In genomic region chr2:102864695-102865353, GRCm38 (mm10) we compare ENCODE assay signal across 20 mouse cellular contexts. TPM values are rescaled to one million over a fixed set of nuclear protein-coding genes. Genes with fewer than 3 reads are reported as not detected.
DNase-seq lines count a peak whose midpoint lies in the region; ATAC-seq and TF ChIP-seq lines count a peak whose summit lies in the region.
"Had no signal": no experiment of that assay in that cellular context is flagged by ENCODE, and none has a peak within 500 bp of the region (broad histone marks: within the 10 kb centered on the region; RNA-seq: fewer than 3 reads in every experiment).

No protein-coding gene starts in this region.

- no peak overlapping the region for H3K27ac ChIP-seq in forebrain, postnatal 0 days (ENCODE audit: low read depth, low read length)
- no peak overlapping the region for H3K27ac ChIP-seq in forebrain, embryonic 14.5 days (ENCODE audit: low read depth, low read length)
- H3K27ac ChIP-seq in CH12.LX (ENCODE audit: insufficient read depth, low read depth), result peak overlapping the region; percentile 25
- H3K27ac ChIP-seq: embryonic facial prominence, embryonic 12.5 days; forebrain, embryonic 10.5 days; hindbrain, embryonic 10.5 days; hindbrain, embryonic 14.5 days had no signal

- WGBS in forebrain, postnatal 0 days, result 73% methylated on average over 6 of the region's 6 CpGs
- WGBS in forebrain, embryonic 14.5 days, result 77% methylated on average over 6 of the region's 6 CpGs

- H3K79me2 ChIP-seq in CH12.LX (replicated peaks; ENCODE audit: control insufficient read depth, extremely low read depth, insufficient read depth, poor library complexity, severe bottlenecking), result peaks cover 79% of the 10 kb centered on the region

- no peaks in the 10 kb centered on the region for H3K27me3 ChIP-seq in forebrain, postnatal 0 days (ENCODE audit: insufficient read depth, low read length)
- H3K27me3 ChIP-seq in forebrain, embryonic 14.5 days (replicated peaks; ENCODE audit: control insufficient read depth, insufficient read depth, low read length), result no peaks in the 10 kb centered on the region
- no peaks in the 10 kb centered on the region for H3K27me3 ChIP-seq in CH12.LX (replicated peaks)
- H3K27me3 ChIP-seq: embryonic facial prominence, embryonic 12.5 days; heart, embryonic 12.5 days had no signal

- no peak for TF ChIP-seq EP300 in CH12.LX (IDR thresholded peaks at IDR 0.05; ENCODE audit: low read length)

- H3K36me3 ChIP-seq in forebrain, postnatal 0 days (ENCODE audit: insufficient read depth), result no peaks in the 10 kb centered on the region
- no peaks in the 10 kb centered on the region for H3K36me3 ChIP-seq in forebrain, embryonic 14.5 days (ENCODE audit: control insufficient read depth, insufficient read depth, low read length)
- peaks cover 50 to 72% of the 10 kb centered on the region in 2 experiments for H3K36me3 ChIP-seq in CH12.LX (replicated peaks in 1 of 2; ENCODE audit: control insufficient read depth in 1 of 2, insufficient read depth in 1 of 2, low read length in 1 of 2)
- H3K36me3 ChIP-seq: embryonic facial prominence, embryonic 12.5 days; forebrain, embryonic 10.5 days; hindbrain, embryonic 10.5 days had no signal

- TF ChIP-seq RAD21 in CH12.LX (IDR thresholded peaks at IDR 0.05; ENCODE audit: low read depth, low read length), result no peak

- H3K9ac ChIP-seq in forebrain, postnatal 0 days, result no peak overlapping the region
- no peak overlapping the region for H3K9ac ChIP-seq in forebrain, embryonic 14.5 days (ENCODE audit: low read length)
- no peak overlapping the region for H3K9ac ChIP-seq in CH12.LX (ENCODE audit: insufficient read depth, low read depth)
- H3K9ac ChIP-seq: embryonic facial prominence, embryonic 12.5 days; heart, embryonic 12.5 days; hindbrain, embryonic 14.5 days had no signal

- H3K4me1 ChIP-seq in forebrain, postnatal 0 days (ENCODE audit: insufficient read depth), result no peaks in the 10 kb centered on the region
- peaks cover 5% of the 10 kb centered on the region; the same call in 1 of the 2 replicates for H3K4me1 ChIP-seq in forebrain, embryonic 14.5 days (ENCODE audit: control insufficient read depth, insufficient read depth, low read length)
- H3K4me1 ChIP-seq in CH12.LX (ENCODE audit: control insufficient read depth in 1 of 2, insufficient read depth in 2 of 2), result peaks cover 22 to 66% of the 10 kb centered on the region in 2 experiments
- H3K4me1 ChIP-seq: embryonic facial prominence, embryonic 12.5 days had no signal

- H3K9me3 ChIP-seq in forebrain, postnatal 0 days (ENCODE audit: low read length), result no peaks in the 10 kb centered on the region
- H3K9me3 ChIP-seq in forebrain, embryonic 14.5 days (replicated peaks; ENCODE audit: control insufficient read depth, low read length), result no peaks in the 10 kb centered on the region
- H3K9me3 ChIP-seq in CH12.LX (replicated peaks; ENCODE audit: low read length), result no peaks in the 10 kb centered on the region
- H3K9me3 ChIP-seq: embryonic facial prominence, embryonic 12.5 days; forebrain, embryonic 10.5 days; heart, embryonic 12.5 days; hindbrain, embryonic 10.5 days had no signal

- no peak for DNase-seq in forebrain, postnatal 0 days
- no peak for DNase-seq in forebrain, embryonic 14.5 days (ENCODE audit: low spot score)
- peak; percentile 30 for DNase-seq in CD4-positive helper T cell, adult 2 months (ENCODE audit: low read depth, low spot score)
- DNase-seq in CH12.LX (ENCODE audit: extremely low read depth), result peak; percentile 43
- no peak for DNase-seq in embryo, embryonic 10 days (ENCODE audit: low spot score)
- DNase-seq in cerebellum, adult 18-20 months, result no peak
- DNase-seq: adrenal gland, postnatal 10 days; cerebellum, adult 11-12 months; cerebellum, adult 9-11 months; embryo, embryonic 11 days; gastrocnemius, postnatal 14 days; kidney, adult 2 months had no signal

- TF ChIP-seq POLR2A in CH12.LX (IDR thresholded peaks at IDR 0.05; ENCODE audit: low read depth, low read length), result peak; percentile 22; the same call in 1 of the 2 replicates

- TF ChIP-seq CTCF in forebrain, postnatal 0 days (IDR thresholded peaks at IDR 0.05; ENCODE audit: low read depth), result no peak
- TF ChIP-seq CTCF in CH12.LX (conservative IDR thresholded peaks at IDR 0.05 in 1 of 2, IDR thresholded peaks at IDR 0.05 in 1 of 2; ENCODE audit: low read depth in 2 of 2, low read length in 2 of 2), result no peak

- no peak overlapping the region for H3K4me2 ChIP-seq in forebrain, postnatal 0 days (ENCODE audit: low read depth)
- H3K4me2 ChIP-seq in forebrain, embryonic 14.5 days (ENCODE audit: low read length), result no peak overlapping the region
- H3K4me2 ChIP-seq in CH12.LX (ENCODE audit: insufficient read depth, low read depth, poor library complexity, severe bottlenecking), result peak overlapping the region; percentile 9
- H3K4me2 ChIP-seq: embryonic facial prominence, embryonic 12.5 days; heart, embryonic 12.5 days; hindbrain, embryonic 14.5 days had no signal

- in situ Hi-C loops in CH12.LX (cut with MboI; ENCODE audit: low pct_ligation_motif_present, low pct_unique_long_range_greater_than_20kb, low sequenced_read_pairs), result no loop called here

- dilution Hi-C loops in CH12.LX (cut with MboI; ENCODE audit: extremely low pct_ligation_motif_present, extremely low pct_unique_long_range_greater_than_20kb, low sequenced_read_pairs), result no loop called here

- no peak overlapping the region for H3K4me3 ChIP-seq in forebrain, postnatal 0 days (ENCODE audit: low read depth, low read length)
- no peak overlapping the region for H3K4me3 ChIP-seq in forebrain, embryonic 14.5 days (ENCODE audit: low read depth, low read length)
- no peak overlapping the region for H3K4me3 ChIP-seq in CH12.LX (replicated peaks in 1 of 3; ENCODE audit: low read depth in 2 of 3, low read length in 2 of 3, poor library complexity in 1 of 3)
- H3K4me3 ChIP-seq: embryonic facial prominence, embryonic 12.5 days; forebrain, embryonic 10.5 days; heart, embryonic 12.5 days; hindbrain, embryonic 10.5 days had no signal

- ATAC-seq in forebrain, postnatal 0 days, result peak; percentile 65; the same call in 1 of the 2 replicates
- ATAC-seq in forebrain, embryonic 14.5 days, result no peak
- peak; percentile 51 for ATAC-seq in megakaryocyte progenitor cell, adult 5-6 weeks (replicated peaks; ENCODE audit: poor library complexity)
- ATAC-seq: CD4-positive, CD25-positive, alpha-beta regulatory T cell, adult 4 months; intestine, embryonic 16.5 days had no signal

TF ChIP-seq in CH12.LX, 34 proteins besides CTCF, POLR2A, EP300 and RAD21:
- peak; percentile 73; the same call in 1 of the 2 replicates for TF ChIP-seq IRF4 (IDR thresholded peaks at IDR 0.05; ENCODE audit: low read depth, low read length)
- TF ChIP-seq MXI1 (IDR thresholded peaks at IDR 0.05; ENCODE audit: low read depth, low read length), result no peak
- 0 out of 2 replicates have a peak, but pooled peaks have one; percentile 26 for TF ChIP-seq JUND (conservative IDR thresholded peaks at IDR 0.05; ENCODE audit: low read depth, low read length)

RNA-seq across cellular contexts. Expression of gene Cd44, which starts 36.6 kb away (rescaled TPM):
- total RNA-seq in forebrain, postnatal 0 days (2014; rRNA removed), result 4.5 and 7.8 TPM in 2 replicates
- polyA plus RNA-seq in forebrain, postnatal 0 days (2015; fragmentation: Nextera tagmentation; extraction: Ambion mirVana), result 3.0 and 3.6 TPM in 2 replicates
- polyA plus RNA-seq in forebrain, embryonic 14.5 days (2014; fragmentation: Nextera tagmentation; extraction: Ambion mirVana), result 2.1 and 2.2 TPM in 2 replicates
- total RNA-seq in CH12.LX (2012; rRNA removed), result 122 and 153 TPM in 2 replicates
- total RNA-seq in CH12.LX (2014; rRNA removed), result 93.3 and 112 TPM in 2 replicates
- 95.3 and 102 TPM in 2 replicates for polyA plus RNA-seq in CH12.LX (2012; ENCODE audit: insufficient read length, low read depth)
- total RNA-seq in megakaryocyte progenitor cell, adult 5-6 weeks (2015), result 182 and 183 TPM in 2 replicates
- total RNA-seq in megakaryocyte progenitor cell, adult 5-6 weeks (2017), result 128 and 134 TPM in 2 replicates

Comparison
In these comparisons a context has a peak if more than half of its experiments do, and no peak if none do; other contexts are left out.
1. DNase-seq: peak in CD4-positive helper T cell, adult 2 months (single experiment) and CH12.LX (single experiment); none in forebrain, postnatal 0 days (single experiment), forebrain, embryonic 14.5 days (single experiment), embryo, embryonic 10 days (single experiment) and cerebellum, adult 18-20 months (0 of 2).
2. RNA of gene Cd44, which starts 36.6 kb away (total RNA-seq): 128 to 183 TPM in megakaryocyte progenitor cell, adult 5-6 weeks and 93.3 to 153 TPM in CH12.LX; 4.5 to 7.8 TPM in forebrain, postnatal 0 days; every median in the first group is over 10 times any median in the second.